Mouse (Mus musculus) liver, postnatal 0 days (tissue): ENCODE measurements around the gene Fbxl3. TPM values are rescaled to one million over a fixed set of nuclear protein-coding genes. Genes with fewer than 3 reads are reported as not detected.
A peak's percentile ranks its signal among the peaks of the same experiment; 100 is the strongest.

Experiments used
- ATAC-seq: fragments of 200-750 bp; cut with Nextera tagmentation; 2 replicates; pipeline ENCODE4 v1.8.0; 2017; ENCODE audit warnings: mild to moderate bottlenecking, moderate library complexity
- DNase-seq: peaks from one replicate; pipeline ENCODE4 v3.0.0-alpha.2; 2016
- H3K27ac ChIP-seq: fragments of 300-500 bp; sonication (generic); 2 replicates; pipeline ENCODE4 v1.5.1; 2014; ENCODE audit warnings: antibody characterized with exemption, moderate library complexity, mild to moderate bottlenecking, low read depth
- H3K27me3 ChIP-seq: fragments of 300-500 bp; sonication (generic); 2 replicates; pipeline ENCODE4 v1.6.1; 2014; ENCODE audit warnings: low read length, control low read depth, mixed read lengths; ENCODE audit not compliant: insufficient read depth
- H3K36me3 ChIP-seq: fragments of 300-500 bp; sonication (generic); replicated peaks from 2 replicates; pipeline ENCODE4 v1.6.1; 2014; ENCODE audit warnings: mild to moderate bottlenecking, control low read depth, low read length, moderate library complexity, mixed read lengths; ENCODE audit not compliant: insufficient read depth
- H3K4me1 ChIP-seq: fragments of 300-500 bp; sonication (generic); 2 replicates; pipeline ENCODE4 v1.6.1; 2014; ENCODE audit warnings: antibody characterized with exemption, mild to moderate bottlenecking, control low read depth; ENCODE audit not compliant: insufficient read depth
- H3K4me2 ChIP-seq: fragments of 300-500 bp; sonication (generic); 2 replicates; pipeline ENCODE4 v1.6.1; 2014; ENCODE audit warnings: low read depth, mild to moderate bottlenecking, low read length, moderate library complexity, mixed read lengths
- H3K4me3 ChIP-seq: fragments of 300-500 bp; sonication (generic); 2 replicates; pipeline ENCODE4 v1.5.1; 2014; ENCODE audit warnings: low read depth, low read length
- H3K9ac ChIP-seq: fragments of 300-500 bp; sonication (generic); replicated peaks from 2 replicates; pipeline ENCODE4 v1.6.1; 2014; ENCODE audit warnings: mild to moderate bottlenecking, moderate library complexity
- H3K9me3 ChIP-seq: fragments of 300-500 bp; sonication (generic); 2 replicates; pipeline ENCODE4 v1.6.1; 2016; ENCODE audit warnings: mild to moderate bottlenecking, control low read depth, low read length, mixed read lengths
- CTCF ChIP-seq: sonication (generic); IDR thresholded peaks from 2 replicates; pipeline ENCODE4 v1.5.1; 2016; ENCODE audit warnings: antibody characterized with exemption, low read depth
- EP300 ChIP-seq: IDR thresholded peaks from 2 replicates; pipeline ENCODE4 v1.6.1; 2016; ENCODE audit warnings: antibody characterized with exemption, low read depth, mild to moderate bottlenecking
- WGBS: fragments of 180-500 bp; shearing (Covaris S2); extraction: QIAGEN DNeasy Blood & Tissue Kit; methylation state at CpG from one replicate; pipeline ENCODE4 v1.1.7; 2014; ENCODE audit not compliant: insufficient replicate concordance; 5-methylcytosine and 5-hydroxymethylcytosine counted together
- polyA plus RNA-seq: library from polyadenylated mRNA; unstranded; fragments of >200 nt; fragmentation: Nextera tagmentation; extraction: Ambion mirVana; gene quantifications from 2 replicates; pipeline ENCODE4 v1.2.1, GENCODE M21; 2015

Fbxl3 gene
- polyA plus RNA-seq, 1 experiment from 2014 or later, result 10.7 TPM

DNA sequence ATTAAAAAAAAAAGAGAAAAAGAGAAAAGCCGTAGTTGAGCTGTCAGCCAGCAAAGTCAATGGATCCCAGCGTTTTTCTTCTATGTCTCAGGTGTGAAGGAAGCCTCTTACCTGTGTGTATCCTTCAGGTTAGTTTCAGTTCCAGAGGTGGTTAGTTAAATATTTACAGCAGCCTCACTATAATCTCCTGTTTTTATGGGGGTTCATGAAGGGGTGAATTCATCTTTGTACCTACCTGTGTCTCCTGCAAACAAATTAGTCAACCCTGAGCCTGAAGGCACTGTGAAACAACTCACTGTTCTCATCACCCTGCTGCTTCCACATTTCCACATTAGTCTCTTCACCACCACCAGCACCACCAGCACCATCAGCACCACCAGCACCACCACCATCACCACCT lies 6.9 kb upstream of the Fbxl3 start:
- no peaks in the 10 kb centered on the region for H3K9me3 ChIP-seq
- peaks cover 12% of the 10 kb centered on the region for H3K4me1 ChIP-seq
- H3K27me3 ChIP-seq, result no peaks in the 10 kb centered on the region
- 75% methylated on average over 2 of the region's 2 CpGs for WGBS
- ATAC-seq, result no peak
- no peak overlapping the region for H3K27ac ChIP-seq
- H3K4me3 ChIP-seq, result no peak overlapping the region
- no peak overlapping the region for H3K9ac ChIP-seq
- TF ChIP-seq CTCF (no peak), EP300 (no peak)
- no peak for DNase-seq
- no peaks in the 10 kb centered on the region for H3K36me3 ChIP-seq
- no peak overlapping the region for H3K4me2 ChIP-seq

DNA sequence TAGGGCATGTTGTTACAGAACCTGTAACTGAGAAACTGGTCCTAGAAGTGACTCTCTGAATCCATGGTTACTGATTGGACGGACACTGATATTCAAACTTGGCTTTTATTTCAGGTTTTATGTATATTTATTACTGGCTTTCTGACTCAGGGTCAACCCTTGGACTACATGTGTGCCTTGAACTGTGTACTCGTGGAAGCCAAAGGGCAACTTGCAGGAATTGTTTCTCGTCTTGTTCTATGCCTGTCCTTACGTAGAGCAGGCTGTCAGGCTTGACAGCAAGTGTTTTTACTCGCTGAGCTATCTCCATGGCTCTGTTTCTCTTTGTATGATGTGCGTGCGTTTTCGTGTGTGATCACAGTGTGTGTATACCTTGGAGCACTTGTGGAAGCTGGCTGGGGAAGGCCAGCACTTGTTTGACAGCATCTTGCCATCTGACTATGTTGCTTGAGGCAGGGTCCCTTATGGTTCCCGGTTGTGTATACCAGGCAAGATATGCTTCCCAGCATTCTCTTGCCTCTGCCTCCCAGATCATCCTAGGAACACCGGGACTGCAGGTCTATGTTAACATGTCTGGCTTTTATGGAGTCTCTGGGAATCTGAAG lies 3.5 kb upstream of the Fbxl3 start:
- TF ChIP-seq CTCF (no peak), EP300 (no peak)
- no peaks in the 10 kb centered on the region for H3K9me3 ChIP-seq
- no peaks in the 10 kb centered on the region for H3K27me3 ChIP-seq
- DNase-seq, result no peak
- 67% methylated on average over 10 of the region's 10 CpGs for WGBS
- H3K4me2 ChIP-seq, result no peak overlapping the region
- no peaks in the 10 kb centered on the region for H3K36me3 ChIP-seq
- no peak overlapping the region for H3K9ac ChIP-seq
- no peak for ATAC-seq
- H3K27ac ChIP-seq, result peak overlapping the region; percentile 52
- H3K4me3 ChIP-seq, result no peak overlapping the region
- H3K4me1 ChIP-seq, result peaks cover 15% of the 10 kb centered on the region

DNA sequence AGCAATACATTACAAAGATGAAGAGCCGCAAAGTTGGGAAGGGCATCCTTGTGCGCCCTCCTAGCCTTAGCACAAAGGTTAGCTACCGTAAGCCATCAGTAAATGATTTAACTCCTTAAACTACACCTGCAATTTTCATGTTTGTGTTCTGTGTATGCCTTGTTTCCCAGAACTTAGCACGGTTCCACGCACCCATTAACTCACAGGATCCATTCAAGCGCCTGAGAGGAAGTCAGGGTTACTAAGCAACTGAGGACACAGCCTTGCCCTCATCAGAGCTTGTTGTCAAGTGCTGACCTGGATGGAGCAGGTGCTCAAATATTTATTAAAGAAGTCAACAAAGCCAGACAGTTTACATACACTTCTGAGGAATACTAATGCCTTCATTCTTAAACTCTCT lies 2.9 kb upstream of the Fbxl3 start:
- H3K4me1 ChIP-seq, result peaks cover 17% of the 10 kb centered on the region
- H3K4me2 ChIP-seq, result no peak overlapping the region
- H3K27me3 ChIP-seq, result no peaks in the 10 kb centered on the region
- TF ChIP-seq EP300 (no peak), CTCF (no peak)
- ATAC-seq (no peak), DNase-seq (no peak)
- H3K9me3 ChIP-seq, result no peaks in the 10 kb centered on the region
- H3K4me3 ChIP-seq, result no peak overlapping the region
- H3K9ac ChIP-seq, result no peak overlapping the region
- H3K36me3 ChIP-seq, result no peaks in the 10 kb centered on the region
- WGBS, result 57% methylated on average over 6 of the region's 6 CpGs
- H3K27ac ChIP-seq, result peak overlapping the region; percentile 52; the same call in 1 of the 2 replicates

DNA sequence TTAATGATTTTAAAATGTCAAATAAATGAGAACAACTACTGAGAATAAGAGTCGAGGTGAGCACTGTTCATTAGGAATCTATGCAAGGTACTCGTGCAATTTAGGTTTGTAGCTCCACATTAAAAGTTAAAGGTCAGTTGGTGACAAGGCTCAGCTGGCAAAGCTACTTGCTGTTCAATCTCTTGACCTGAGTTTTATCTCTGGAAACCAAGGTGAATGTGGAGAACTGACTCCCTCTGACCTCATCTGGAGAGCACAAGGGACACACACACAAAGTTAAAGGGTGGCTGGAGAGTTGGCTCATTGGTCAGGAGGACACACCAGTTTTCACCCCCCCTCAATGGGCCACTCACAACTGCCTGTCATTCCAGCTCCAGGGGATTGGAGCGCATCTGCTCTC lies 1.8 kb upstream of the Fbxl3 start:
- H3K4me1 ChIP-seq, result peaks cover 23% of the 10 kb centered on the region
- H3K27me3 ChIP-seq, result no peaks in the 10 kb centered on the region
- DNase-seq (no peak), ATAC-seq (no peak)
- 73% methylated on average over 3 of the region's 3 CpGs for WGBS
- H3K27ac ChIP-seq, result no peak overlapping the region
- no peak overlapping the region for H3K9ac ChIP-seq
- no peak overlapping the region for H3K4me3 ChIP-seq
- TF ChIP-seq EP300, result no peak
- TF ChIP-seq CTCF, result no peak
- no peak overlapping the region for H3K4me2 ChIP-seq
- H3K9me3 ChIP-seq, result no peaks in the 10 kb centered on the region
- H3K36me3 ChIP-seq, result no peaks in the 10 kb centered on the region; the same call in none of the 2 replicates

DNA sequence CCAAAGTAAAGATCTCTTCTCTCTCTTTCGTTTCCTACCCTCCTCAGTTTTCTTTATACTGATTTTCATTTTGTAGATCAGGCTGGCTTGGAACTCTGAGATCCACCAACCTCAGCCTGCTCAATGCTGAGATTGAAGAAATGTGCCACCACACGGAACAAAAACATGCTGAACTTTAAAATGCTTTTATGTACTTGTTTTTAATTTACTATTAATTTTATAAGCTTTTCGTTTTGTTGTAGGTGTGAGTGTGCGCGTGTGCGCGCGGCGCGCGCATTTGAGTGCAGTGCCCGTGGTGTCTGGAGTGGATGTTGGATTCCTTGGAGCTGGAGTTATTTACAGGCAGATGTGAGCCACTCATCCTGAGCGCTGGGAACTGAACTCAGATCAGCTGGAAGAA lies 930 bp upstream of the Fbxl3 start:
- Histone ChIP-seq H3K9ac (no peak overlapping the region), H3K4me1 (peaks cover 23% of the 10 kb centered on the region), H3K4me2 (peak overlapping the region; percentile 70), H3K9me3 (no peaks in the 10 kb centered on the region), H3K4me3 (no peak overlapping the region), H3K27ac (peak overlapping the region; percentile 100; the same call in 1 of the 2 replicates), H3K36me3 (peaks cover 5% of the 10 kb centered on the region), H3K27me3 (no peaks in the 10 kb centered on the region)
- WGBS, result 87% methylated on average over 13 of the region's 13 CpGs
- TF ChIP-seq EP300 (no peak), CTCF (no peak)
- ATAC-seq, result no peak
- no peak for DNase-seq

DNA sequence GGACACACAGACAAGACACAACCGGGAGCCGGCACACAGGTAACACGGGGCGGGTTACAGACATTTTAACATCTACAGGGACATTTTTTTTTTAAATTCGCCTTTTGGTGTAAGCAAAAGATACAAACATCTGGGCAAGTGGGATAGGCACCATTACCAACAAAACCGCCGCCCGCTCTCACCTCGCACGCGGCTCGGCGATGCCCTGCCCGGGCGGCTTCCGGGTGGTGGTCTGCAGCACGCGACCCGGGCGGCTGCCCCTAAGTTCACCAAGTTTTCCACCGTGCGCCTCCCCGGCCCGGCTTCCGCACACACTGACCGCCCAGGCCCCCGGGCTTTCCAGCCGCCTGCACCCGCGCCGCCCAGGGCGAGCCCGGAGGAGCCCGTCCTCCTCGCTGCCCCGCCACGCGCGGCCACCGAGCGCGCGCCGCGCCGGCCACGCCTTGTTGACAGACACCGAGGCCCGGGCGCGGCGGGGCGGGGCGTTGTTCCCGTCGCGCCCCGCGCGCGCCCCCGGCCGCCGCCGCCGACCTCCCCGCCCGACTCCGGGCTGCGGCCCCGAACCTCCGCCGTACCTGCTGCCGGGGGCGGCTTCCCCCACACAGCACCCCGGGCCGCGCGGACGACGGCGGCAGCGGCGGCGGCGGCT lies 655 bp downstream of the Fbxl3 start:
- H3K36me3 ChIP-seq, result peaks cover 9% of the 10 kb centered on the region
- H3K27ac ChIP-seq, result peak overlapping the region; percentile 100
- ATAC-seq, result peak; percentile 79
- DNase-seq, result peak; percentile 93
- WGBS, result under 1% methylated on average over 48 of the region's 86 CpGs
- peak overlapping the region; percentile 80 for H3K4me3 ChIP-seq
- H3K4me1 ChIP-seq, result peaks cover 28% of the 10 kb centered on the region
- TF ChIP-seq CTCF (no peak), EP300 (no peak)
- peak overlapping the region; percentile 70 for H3K4me2 ChIP-seq
- H3K27me3 ChIP-seq, result no peaks in the 10 kb centered on the region
- H3K9me3 ChIP-seq, result no peaks in the 10 kb centered on the region
- H3K9ac ChIP-seq, result peak overlapping the region; percentile 93
